Mouse (Mus musculus) liver, embryonic 14.5 days (tissue): ENCODE measurements around the gene Fbxw4.
A peak's percentile ranks its signal among the peaks of the same experiment; 100 is the strongest.

Source experiments
- CTCF ChIP-seq: IDR thresholded peaks from 2 replicates; pipeline ENCODE4 v1.5.1; 2016; ENCODE audit warnings: antibody characterized with exemption, low read depth, control low read depth
- EP300 ChIP-seq: IDR thresholded peaks from 2 replicates; pipeline ENCODE4 v1.6.1; 2016; ENCODE audit warnings: antibody characterized with exemption, low read depth

DNA sequence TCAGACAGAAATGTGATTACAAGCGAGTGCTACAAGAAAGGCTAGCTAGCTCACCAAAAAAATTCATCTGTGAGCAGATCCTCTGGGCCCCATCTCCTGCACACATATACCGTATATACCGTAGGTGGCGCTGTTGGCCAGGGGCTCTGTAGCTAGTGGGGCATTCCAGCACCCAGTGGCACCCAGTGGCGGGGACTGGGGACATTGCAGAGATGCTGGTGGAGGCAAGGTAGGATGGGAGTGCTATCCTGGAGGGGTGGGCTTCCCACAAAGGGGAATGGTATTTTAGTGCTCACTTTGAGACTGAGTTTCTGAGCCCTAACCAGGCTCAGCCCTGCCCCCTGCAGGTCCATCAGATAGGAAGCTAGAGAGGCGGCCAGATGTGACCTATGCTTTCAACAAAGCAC is 86.2 kb downstream of the Fbxw4 start:
- TF ChIP-seq CTCF, result peak; percentile 98
- no peak for TF ChIP-seq EP300
